14 mouse cellular contexts compared by ENCODE assay signal in the genomic region with DNA sequence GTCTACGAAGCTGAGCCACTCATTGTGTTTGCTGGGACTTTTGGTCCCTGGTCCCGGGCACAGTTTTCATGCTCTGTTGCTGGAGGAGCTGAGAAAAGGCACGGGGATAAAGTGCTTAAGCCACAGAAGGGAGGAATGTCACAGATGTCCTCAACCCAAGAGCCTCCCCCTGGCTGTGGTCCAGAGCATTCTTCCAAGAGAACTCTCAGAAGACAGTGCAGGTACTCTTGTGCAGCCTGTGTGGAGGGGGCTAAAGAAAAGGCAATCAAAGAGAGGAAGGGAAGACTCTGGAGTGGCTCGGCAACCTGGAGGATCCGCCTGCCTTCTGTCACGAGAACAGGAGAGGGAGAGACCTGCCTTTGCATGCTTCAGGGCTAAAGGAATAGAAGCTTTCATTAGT.
DNase-seq lines count a peak whose midpoint lies in the region; ATAC-seq and TF ChIP-seq lines count a peak whose summit lies in the region.
"Had no signal": no experiment of that assay in that cellular context is flagged by ENCODE, and none has a peak within 500 bp of the region (broad histone marks: within the 10 kb centered on the region; RNA-seq: fewer than 3 reads in every experiment).

No protein-coding gene starts in this region.

- H3K9ac ChIP-seq in hindbrain, embryonic 15.5 days: no peak overlapping the region
- H3K9ac ChIP-seq in hindbrain, embryonic 13.5 days: no peak overlapping the region
- no peak overlapping the region for H3K9ac ChIP-seq in lung, embryonic 14.5 days
- H3K9ac ChIP-seq: limb, embryonic 12.5 days; liver, embryonic 13.5 days; neural tube, embryonic 15.5 days had no signal

- H3K27me3 ChIP-seq in hindbrain, embryonic 15.5 days: no peaks in the 10 kb centered on the region
- no peaks in the 10 kb centered on the region for H3K27me3 ChIP-seq in hindbrain, embryonic 13.5 days
- no peaks in the 10 kb centered on the region for H3K27me3 ChIP-seq in lung, embryonic 14.5 days (ENCODE audit: insufficient read depth, low read length)
- H3K27me3 ChIP-seq: liver, embryonic 13.5 days; neural tube, embryonic 15.5 days had no signal

- H3K36me3 ChIP-seq in hindbrain, embryonic 15.5 days: no peaks in the 10 kb centered on the region
- H3K36me3 ChIP-seq in hindbrain, embryonic 13.5 days: no peaks in the 10 kb centered on the region
- H3K36me3 ChIP-seq in lung, embryonic 14.5 days (ENCODE audit: insufficient read depth): no peaks in the 10 kb centered on the region
- H3K36me3 ChIP-seq: limb, embryonic 12.5 days; liver, embryonic 13.5 days; neural tube, embryonic 15.5 days had no signal

- no peak for TF ChIP-seq POLR2A in lung, adult 2 months (IDR thresholded peaks at IDR 0.05; ENCODE audit: borderline replicate concordance, extremely low read depth, low read depth, low read length)
- TF ChIP-seq POLR2A in brain, embryonic 14.5 days (IDR thresholded peaks at IDR 0.05; ENCODE audit: borderline replicate concordance, extremely low read depth, insufficient read depth, insufficient read length, poor library complexity, severe bottlenecking): no peak

- H3K4me1 ChIP-seq in hindbrain, embryonic 15.5 days (replicated peaks): peaks cover 10% of the 10 kb centered on the region; the same call in 1 of the 2 replicates
- H3K4me1 ChIP-seq in hindbrain, embryonic 13.5 days (replicated peaks): peaks cover 14% of the 10 kb centered on the region
- H3K4me1 ChIP-seq in lung, embryonic 14.5 days (ENCODE audit: insufficient read depth): peaks cover 5% of the 10 kb centered on the region; the same call in 1 of the 2 replicates
- peaks cover 3% of the 10 kb centered on the region; the same call in 1 of the 2 replicates for H3K4me1 ChIP-seq in lung, adult 2 months (ENCODE audit: control insufficient read depth, insufficient read depth, low read length)
- H3K4me1 ChIP-seq: limb, embryonic 12.5 days; liver, embryonic 13.5 days had no signal

- H3K4me2 ChIP-seq in hindbrain, embryonic 15.5 days: no peak overlapping the region
- H3K4me2 ChIP-seq in hindbrain, embryonic 13.5 days: no peak overlapping the region
- no peak overlapping the region for H3K4me2 ChIP-seq in lung, embryonic 14.5 days
- H3K4me2 ChIP-seq: limb, embryonic 12.5 days; liver, embryonic 13.5 days; neural tube, embryonic 15.5 days had no signal

- H3K27ac ChIP-seq in hindbrain, embryonic 15.5 days (replicated peaks): no peak overlapping the region
- no peak overlapping the region for H3K27ac ChIP-seq in hindbrain, embryonic 13.5 days
- peak overlapping the region; percentile 54; the same call in 1 of the 2 replicates for H3K27ac ChIP-seq in lung, embryonic 14.5 days (ENCODE audit: low read depth)
- H3K27ac ChIP-seq: left cerebral cortex, adult 2 months; limb, embryonic 12.5 days; liver, embryonic 13.5 days; neural tube, embryonic 15.5 days had no signal

- DNase-seq in lung, embryonic 14.5 days: peak; percentile 55
- DNase-seq in lung, adult 2 months: no peak
- peak; percentile 86 for DNase-seq in Muller cell, postnatal 12 days (ENCODE audit: inconsistent ontology term)
- peak; percentile 47 for DNase-seq in brain, embryonic 14.5 days (ENCODE audit: low read depth)
- no peak for DNase-seq in c-Kit-positive CD71-positive TER-119-positive erythroid progenitor cells, embryonic 14.5 days (ENCODE audit: low spot score)
- DNase-seq: liver, embryonic 13.5 days; right cerebral cortex, postnatal 4 days; thymus, postnatal 14 days had no signal

- 60% methylated on average over 6 of the region's 6 CpGs for WGBS in hindbrain, embryonic 15.5 days
- WGBS in hindbrain, embryonic 13.5 days: 70% methylated on average over 6 of the region's 6 CpGs
- 45% methylated on average over 6 of the region's 6 CpGs for WGBS in lung, embryonic 14.5 days
- 69% methylated on average over 6 of the region's 6 CpGs for WGBS in lung, adult 2 months

- no peaks in the 10 kb centered on the region for H3K9me3 ChIP-seq in hindbrain, embryonic 15.5 days
- H3K9me3 ChIP-seq in hindbrain, embryonic 13.5 days: no peaks in the 10 kb centered on the region
- no peaks in the 10 kb centered on the region for H3K9me3 ChIP-seq in lung, embryonic 14.5 days (ENCODE audit: low read depth, low read length)
- H3K9me3 ChIP-seq: limb, embryonic 12.5 days; liver, embryonic 13.5 days; neural tube, embryonic 15.5 days had no signal

- ATAC-seq in hindbrain, embryonic 15.5 days (ENCODE audit: low FRiP score, low read depth): peak; percentile 59; the same call in 1 of the 2 replicates
- no peak for ATAC-seq in hindbrain, embryonic 13.5 days (ENCODE audit: low FRiP score)
- 0 out of 2 replicates have a peak, but pooled peaks have one; percentile 30 for ATAC-seq in lung, embryonic 14.5 days (ENCODE audit: insufficient read depth)
- ATAC-seq: forebrain, embryonic 16.5 days had no signal

- 0 out of 2 replicates have a peak, but pooled peaks have one; percentile 5 for TF ChIP-seq CTCF in lung, embryonic 14.5 days (IDR thresholded peaks at IDR 0.05; ENCODE audit: low read depth)
- TF ChIP-seq CTCF in lung, adult 2 months (IDR thresholded peaks at IDR 0.05; ENCODE audit: insufficient read depth, low read length): no peak
- no peak for TF ChIP-seq CTCF in brain, embryonic 14.5 days (IDR thresholded peaks at IDR 0.05; ENCODE audit: borderline replicate concordance, extremely low read depth, insufficient read depth, insufficient read length)

- H3K4me3 ChIP-seq in hindbrain, embryonic 15.5 days: no peak overlapping the region
- H3K4me3 ChIP-seq in hindbrain, embryonic 13.5 days: no peak overlapping the region
- H3K4me3 ChIP-seq in lung, embryonic 14.5 days (ENCODE audit: low read depth, low read length): no peak overlapping the region
- no peak overlapping the region for H3K4me3 ChIP-seq in lung, adult 2 months (replicated peaks; ENCODE audit: extremely low read depth, low read depth, low read length)
- H3K4me3 ChIP-seq: left cerebral cortex, adult 2 months; limb, embryonic 12.5 days; liver, embryonic 13.5 days; neural tube, embryonic 15.5 days had no signal

Comparison
In these comparisons a context has a peak if more than half of its experiments do, and no peak if none do; other contexts are left out.
1. DNase-seq: peak in lung, embryonic 14.5 days (single experiment), Muller cell, postnatal 12 days (single experiment) and brain, embryonic 14.5 days (single experiment); none in lung, adult 2 months (single experiment) and c-Kit-positive CD71-positive TER-119-positive erythroid progenitor cells, embryonic 14.5 days (single experiment).